Mouse (Mus musculus) small intestine, adult 2 months (tissue): ENCODE measurements at regions not wholly inside any gene's neighbourhood (a gene's known extent, or its start where the extent isn't known, plus 50 kb on each side); places are given as distances from the start of the nearest gene placed in this dataset.

Experiments used
- H3K27ac ChIP-seq: fragments of 200-500 bp; 2 replicates; pipeline ENCODE4 v1.5.1; 2012; ENCODE audit warnings: low read depth, low read length, control low read depth, inconsistent platforms; ENCODE audit not compliant: insufficient read depth
- H3K27me3 ChIP-seq: fragments of 200-500 bp; 2 replicates; pipeline ENCODE4 v1.6.1; 2012; ENCODE audit warnings: mild to moderate bottlenecking, moderate library complexity, low read length, inconsistent platforms; ENCODE audit not compliant: control insufficient read depth, insufficient read depth
- H3K36me3 ChIP-seq: fragments of 200-500 bp; 2 replicates; pipeline ENCODE4 v1.6.1; 2012; ENCODE audit warnings: mild to moderate bottlenecking, low read length, control low read depth, inconsistent platforms; ENCODE audit not compliant: control insufficient read depth, insufficient read depth
- H3K4me1 ChIP-seq: fragments of 200-500 bp; 2 replicates; pipeline ENCODE4 v1.6.1; 2012; ENCODE audit warnings: low read length, inconsistent platforms, mixed read lengths; ENCODE audit not compliant: control insufficient read depth, insufficient read depth, insufficient read length
- H3K4me3 ChIP-seq: fragments of 200-500 bp; 2 replicates; pipeline ENCODE4 v1.5.1; 2012; ENCODE audit warnings: low read depth, mild to moderate bottlenecking, control low read depth, inconsistent platforms, low read length, moderate library complexity
- CTCF ChIP-seq: fragments of 200-500 bp; IDR thresholded peaks from 2 replicates; pipeline ENCODE4 v1.5.1; 2012; ENCODE audit warnings: low read depth, mild to moderate bottlenecking, control low read depth, inconsistent platforms, low read length, moderate library complexity, mixed read lengths; ENCODE audit not compliant: insufficient replicate concordance, insufficient read length; ENCODE audit errors: extremely low read depth
- POLR2A ChIP-seq: fragments of 200-500 bp; IDR thresholded peaks from 2 replicates; pipeline ENCODE4 v1.6.1; 2012; ENCODE audit warnings: low read depth, mild to moderate bottlenecking, control low read depth, inconsistent platforms, low read length, moderate library complexity
- WGBS: fragments of 180-500 bp; shearing (Covaris S2); methylation state at CpG from one replicate; pipeline ENCODE4 v1.1.7; 2018; 5-methylcytosine and 5-hydroxymethylcytosine counted together

- Histone ChIP-seq H3K27ac (no peak overlapping the region), H3K27me3 (no peaks in the 10 kb centered on the region), H3K4me3 (no peak overlapping the region), H3K36me3 (no peaks in the 10 kb centered on the region), H3K4me1 (peaks cover 4% of the 10 kb centered on the region; the same call in 1 of the 2 replicates)
- 92% methylated on average over 6 of the region's 6 CpGs for WGBS
- TF ChIP-seq POLR2A (no peak), CTCF (no peak)
Measured at GRCm38 (mm10) chr13:99042086-99042485, 57.7 kb upstream of the 1700024P04Rik start.

GRCm38 (mm10) chr13:99041256-99041655, 56.9 kb upstream of the 1700024P04Rik start:
- no peak overlapping the region for H3K4me3 ChIP-seq
- WGBS = 93% methylated on average over 6 of the region's 6 CpGs

DNA sequence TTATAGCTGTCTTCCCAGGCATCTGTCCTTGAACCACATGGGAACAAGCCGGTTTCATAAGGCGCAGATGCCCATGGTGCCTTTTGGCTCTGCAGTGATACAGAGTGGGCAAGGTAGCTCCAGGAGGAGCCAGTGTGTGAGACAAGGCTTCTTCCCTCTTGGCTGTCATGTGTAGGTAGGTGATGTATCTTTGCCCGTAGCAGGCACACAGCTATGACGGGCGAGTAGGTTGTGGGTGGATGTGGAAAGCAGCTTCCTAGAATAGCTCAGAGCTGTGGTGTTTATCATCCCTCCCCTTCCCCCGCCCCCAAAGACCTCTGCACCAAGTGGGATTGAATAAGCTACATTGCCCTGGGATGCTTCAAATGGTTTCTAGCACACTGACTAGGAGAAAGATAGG, 56.5 kb upstream of the 1700024P04Rik start:
- no peak for TF ChIP-seq POLR2A
- no peak for TF ChIP-seq CTCF
- no peaks in the 10 kb centered on the region for H3K27me3 ChIP-seq
- H3K4me3 ChIP-seq = no peak overlapping the region

More at GRCm38 (mm10) chr13:99041256-99041655, 56.9 kb upstream of the 1700024P04Rik start:
- H3K36me3 ChIP-seq = no peaks in the 10 kb centered on the region
- no peaks in the 10 kb centered on the region for H3K27me3 ChIP-seq
- TF ChIP-seq POLR2A = no peak
- TF ChIP-seq CTCF = no peak
- no peak overlapping the region for H3K27ac ChIP-seq
- H3K4me1 ChIP-seq = no peaks in the 10 kb centered on the region; the same call in 1 of the 2 replicates

DNA sequence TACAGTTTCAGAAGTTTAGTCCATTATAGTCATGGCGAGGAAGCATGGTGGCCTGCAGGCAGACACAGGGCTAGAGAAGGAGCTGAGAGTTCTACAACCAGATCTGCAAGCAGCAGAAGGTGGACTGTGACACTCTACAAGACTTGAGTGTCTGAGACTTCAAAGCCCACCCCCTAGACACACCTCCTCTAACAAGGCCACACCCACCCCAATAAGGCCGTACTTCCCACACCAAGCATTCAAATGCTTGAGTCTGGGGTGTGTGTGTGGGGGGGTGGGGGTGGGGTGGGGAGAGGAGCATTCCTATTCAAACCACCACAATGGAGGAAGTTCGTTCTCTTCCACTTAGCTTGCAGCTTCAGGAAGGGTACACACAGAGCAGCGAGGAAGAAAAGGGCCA, 55.8 kb upstream of the 1700024P04Rik start:
- Histone ChIP-seq H3K4me3 (no peak overlapping the region), H3K36me3 (no peaks in the 10 kb centered on the region), H3K27ac (no peak overlapping the region), H3K27me3 (no peaks in the 10 kb centered on the region), H3K4me1 (no peaks in the 10 kb centered on the region; the same call in 1 of the 2 replicates)
- TF ChIP-seq CTCF = no peak
- TF ChIP-seq POLR2A = no peak
- WGBS = 85% methylated on average over 4 of the region's 4 CpGs

More for the DNA sequence above, 56.5 kb upstream of the 1700024P04Rik start:
- H3K27ac ChIP-seq = no peak overlapping the region
- H3K4me1 ChIP-seq = no peaks in the 10 kb centered on the region; the same call in 1 of the 2 replicates
- no peaks in the 10 kb centered on the region for H3K36me3 ChIP-seq
- WGBS = 91% methylated on average over 6 of the region's 6 CpGs

DNA sequence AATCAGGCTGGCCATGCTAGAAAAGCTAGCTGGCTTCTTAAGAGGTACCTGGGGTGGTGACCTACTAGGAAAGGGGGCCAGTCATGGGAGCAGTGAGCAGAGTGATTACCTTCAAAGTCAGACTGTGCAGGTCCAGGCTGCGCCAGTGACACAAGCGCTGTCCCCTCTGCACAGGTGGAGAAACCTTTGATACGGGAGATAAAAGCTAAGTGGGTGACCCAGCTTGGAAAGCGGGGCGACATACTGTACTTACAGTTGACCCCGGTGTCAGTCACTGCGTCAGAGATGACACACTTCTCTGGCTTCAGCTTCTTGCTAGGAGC, 54.7 kb upstream of the 1700024P04Rik start:
- Histone ChIP-seq H3K27ac (no peak overlapping the region), H3K36me3 (no peaks in the 10 kb centered on the region), H3K4me1 (no peaks in the 10 kb centered on the region; the same call in 1 of the 2 replicates), H3K4me3 (no peak overlapping the region), H3K27me3 (no peaks in the 10 kb centered on the region)
- TF ChIP-seq CTCF = no peak
- no peak for TF ChIP-seq POLR2A
- 86% methylated on average over 7 of the region's 7 CpGs for WGBS

- TF ChIP-seq CTCF = no peak
- TF ChIP-seq POLR2A = no peak
- WGBS = 73% methylated on average over 15 of the region's 15 CpGs
- no peaks in the 10 kb centered on the region for H3K27me3 ChIP-seq
- H3K4me1 ChIP-seq = no peaks in the 10 kb centered on the region; the same call in 1 of the 2 replicates
- H3K36me3 ChIP-seq = no peaks in the 10 kb centered on the region
- no peak overlapping the region for H3K27ac ChIP-seq
- no peak overlapping the region for H3K4me3 ChIP-seq
Measured at GRCm38 (mm10) chr13:99038198-99039062, 54.1 kb upstream of the 1700024P04Rik start.

DNA sequence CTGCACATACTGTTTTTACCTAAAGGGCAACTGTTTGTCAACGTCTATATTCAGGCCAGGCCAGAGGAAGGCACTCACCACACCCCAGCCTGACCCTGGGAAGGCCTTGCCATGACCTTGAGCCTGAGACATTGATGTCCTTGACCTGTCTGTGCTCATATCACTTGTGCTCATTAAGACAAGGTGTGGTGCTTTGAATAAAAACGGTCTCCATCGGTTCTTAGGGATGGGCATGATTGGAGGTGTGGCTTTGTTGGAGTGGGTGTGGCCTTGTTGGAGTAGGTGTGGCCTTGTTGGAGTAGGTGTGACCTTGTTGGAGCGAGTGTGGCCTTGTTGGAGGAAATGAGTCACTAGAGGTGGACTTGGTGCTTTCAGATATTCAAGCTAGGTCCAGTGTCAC, 52.8 kb upstream of the 1700024P04Rik start:
- WGBS = 55% methylated on average over 4 of the region's 4 CpGs
- H3K27ac ChIP-seq = no peak overlapping the region
- H3K36me3 ChIP-seq = no peaks in the 10 kb centered on the region
- TF ChIP-seq POLR2A (no peak), CTCF (no peak)
- H3K4me3 ChIP-seq = no peak overlapping the region
- no peaks in the 10 kb centered on the region for H3K27me3 ChIP-seq
- no peaks in the 10 kb centered on the region; the same call in 1 of the 2 replicates for H3K4me1 ChIP-seq
